Mouse (Mus musculus): Measurements from ENCODE around the gene Snd1.
A peak's percentile ranks its signal among the peaks of the same experiment; 100 is the strongest.

Snd1 gene

GRCm38 (mm10) chr6:28474839-28475238, at the start of gene Snd1:
Gene Snd1 (plus strand): TSS chr6:28475139.
- DNase-seq (ENCODE audit: low read depth in 2 of 2, low spot score in 2 of 2): no peak

DNA sequence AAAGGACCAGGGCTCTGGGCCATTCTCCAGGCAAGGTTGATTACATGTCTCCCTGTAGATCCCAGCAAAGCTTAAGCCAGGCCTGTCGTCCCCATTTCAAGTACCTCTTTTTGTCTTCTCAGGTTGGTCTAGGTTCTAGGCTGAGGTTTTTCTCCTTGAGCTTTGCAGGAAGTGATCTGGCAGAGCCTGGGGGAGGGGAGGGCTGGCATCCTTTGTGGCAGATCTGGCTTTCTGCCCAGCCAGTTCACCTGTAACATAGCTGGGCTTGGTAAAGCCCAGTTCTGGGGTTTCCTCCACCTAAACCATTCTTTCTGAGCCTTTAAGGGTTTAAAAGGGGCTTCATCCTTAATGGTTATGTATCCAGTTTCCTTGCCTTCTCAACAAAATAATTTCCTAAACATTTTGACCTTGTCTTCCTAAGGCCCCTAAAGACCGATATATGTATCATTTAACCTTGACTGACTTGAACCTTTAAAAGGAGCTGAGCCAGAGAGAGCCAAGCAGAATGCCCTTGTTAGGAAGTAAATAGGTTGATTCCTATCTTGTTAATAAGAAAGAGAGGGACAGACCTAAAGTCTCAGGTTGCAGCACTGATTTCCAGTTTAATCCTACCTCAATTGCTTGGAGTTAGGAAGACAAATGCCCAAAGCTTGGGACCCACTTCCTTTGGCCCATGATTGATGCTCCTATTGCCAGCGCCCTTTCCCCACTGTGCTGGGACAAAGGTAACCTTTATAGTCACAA, 47.7 kb upstream of the Snd1 start, which contains the start of gene Fscn3:
Gene Fscn3 (plus strand): TSS at position 694 of the 744 bp plus-strand sequence.
- DNase-seq (ENCODE audit: low read depth in 2 of 2, low spot score in 2 of 2): peak; percentile 18 to 34

GRCm38 (mm10) chr6:28428290-28428689, 46.6 kb upstream of the Snd1 start, which contains the start of gene Gcc1:
Gene Gcc1 (minus strand): TSS chr6:28428390.
- no peak for DNase-seq (ENCODE audit: low read depth in 2 of 2, low spot score in 2 of 2)

DNA sequence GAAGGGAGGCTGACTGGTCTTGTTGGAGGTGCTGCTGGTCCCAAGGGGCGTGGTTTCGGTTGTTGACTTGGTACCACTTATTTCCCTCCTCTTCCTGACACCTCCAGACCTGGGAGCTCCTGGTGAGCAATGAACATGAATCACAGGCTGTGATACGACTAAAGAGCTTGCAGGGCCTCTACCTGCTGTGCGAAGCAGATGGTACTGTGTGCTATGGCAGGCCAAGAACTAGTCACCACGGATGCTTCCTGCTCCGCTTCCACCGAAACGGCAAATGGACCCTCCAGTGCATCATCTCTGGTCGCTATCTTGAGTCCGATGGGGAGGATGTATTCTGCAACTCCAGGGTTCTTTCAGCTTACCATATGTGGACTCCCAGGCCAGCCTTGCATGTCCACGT, 45.1 kb upstream of the Snd1 start:
- no peak for DNase-seq (ENCODE audit: low read depth in 2 of 2, low spot score in 2 of 2)

- DNase-seq (ENCODE audit: low read depth in 2 of 2, low spot score in 2 of 2): no peak
Observed at GRCm38 (mm10) chr6:28430795-28431537, 44.0 kb upstream of the Snd1 start.

- no peak for DNase-seq (ENCODE audit: low read depth in 2 of 2, low spot score in 2 of 2)
Observed at GRCm38 (mm10) chr6:28431538-28431855, 43.4 kb upstream of the Snd1 start.

DNA sequence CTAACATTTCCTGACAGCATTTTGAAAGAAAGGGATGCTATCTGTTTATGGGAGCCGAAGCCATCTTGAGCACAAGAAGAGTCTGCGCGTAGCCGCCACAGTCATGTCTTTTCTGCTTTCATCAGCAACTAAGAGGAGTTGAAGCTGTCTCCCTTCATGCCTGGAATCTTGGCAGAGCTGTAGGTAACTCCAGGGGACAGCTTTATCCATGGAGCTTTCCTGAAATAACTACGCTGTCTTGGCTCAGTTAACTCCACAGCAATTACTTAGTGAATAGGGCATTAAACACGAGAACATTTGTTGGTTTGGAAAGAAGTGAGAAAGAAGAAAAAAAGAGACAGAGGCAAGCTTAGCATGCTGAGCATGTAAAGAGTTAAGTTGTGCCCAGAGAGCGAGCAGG, 27.0 kb upstream of the Snd1 start:
- no peak for DNase-seq (ENCODE audit: low read depth in 2 of 2, low spot score in 2 of 2)

GRCm38 (mm10) chr6:28449253-28449652, 25.7 kb upstream of the Snd1 start, which contains the start of gene Pax4:
Gene Pax4 (minus strand): TSS chr6:28449353.
- DNase-seq (ENCODE audit: low read depth in 2 of 2, low spot score in 2 of 2): no peak

DNA sequence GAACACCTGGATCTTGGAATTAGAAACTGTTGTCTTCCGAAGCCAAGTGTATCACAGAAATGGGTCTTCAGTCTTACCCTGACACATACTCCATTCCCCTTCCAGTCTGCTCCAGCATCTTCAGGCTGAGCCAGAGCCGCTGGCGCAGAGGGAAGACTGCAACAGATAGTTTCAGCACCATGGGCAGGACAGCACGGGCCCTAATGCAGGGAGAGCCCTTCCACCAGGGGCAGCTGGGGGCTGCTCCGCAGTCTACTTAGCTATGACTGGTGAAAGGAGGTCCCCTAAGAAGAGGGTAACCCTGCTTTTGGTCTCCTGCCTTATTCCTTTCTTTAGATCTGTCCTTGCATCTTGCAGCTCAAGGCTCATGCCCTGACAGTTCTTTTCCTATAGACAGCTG, 24.5 kb upstream of the Snd1 start:
- no peak for DNase-seq (ENCODE audit: low read depth in 2 of 2, low spot score in 2 of 2)

GRCm38 (mm10) chr6:28450977-28451376, 24.0 kb upstream of the Snd1 start:
- no peak for DNase-seq (ENCODE audit: low read depth in 2 of 2, low spot score in 2 of 2)

GRCm38 (mm10) chr6:28459221-28459668, 15.7 kb upstream of the Snd1 start:
- no peak for DNase-seq (ENCODE audit: low read depth in 2 of 2, low spot score in 2 of 2)

DNA sequence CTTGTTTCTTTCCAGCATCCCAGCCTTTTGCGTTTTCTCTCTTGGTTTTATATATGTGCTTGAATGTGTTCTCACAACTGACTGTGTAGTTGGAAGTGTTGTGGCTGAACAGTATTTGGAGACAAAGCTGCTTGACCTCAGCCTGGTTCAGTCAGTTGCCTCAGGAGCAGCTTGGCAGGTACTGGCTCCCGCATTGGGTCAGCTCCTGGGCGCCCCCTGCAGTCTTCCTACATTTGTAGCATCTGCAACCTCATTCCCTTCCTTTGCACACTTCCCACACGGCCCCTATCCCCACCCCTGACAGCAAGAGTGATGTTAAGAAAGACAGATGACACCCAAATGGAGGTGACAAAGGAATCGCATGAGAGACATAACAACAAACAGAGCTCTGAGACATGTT, 14.4 kb upstream of the Snd1 start:
- peak in 1 of 2 experiments; percentile 16 for DNase-seq (ENCODE audit: low read depth in 2 of 2, low spot score in 2 of 2)

- no peak for DNase-seq (ENCODE audit: low read depth in 2 of 2, low spot score in 2 of 2)
Observed at GRCm38 (mm10) chr6:28464630-28465029, 10.3 kb upstream of the Snd1 start.

DNA sequence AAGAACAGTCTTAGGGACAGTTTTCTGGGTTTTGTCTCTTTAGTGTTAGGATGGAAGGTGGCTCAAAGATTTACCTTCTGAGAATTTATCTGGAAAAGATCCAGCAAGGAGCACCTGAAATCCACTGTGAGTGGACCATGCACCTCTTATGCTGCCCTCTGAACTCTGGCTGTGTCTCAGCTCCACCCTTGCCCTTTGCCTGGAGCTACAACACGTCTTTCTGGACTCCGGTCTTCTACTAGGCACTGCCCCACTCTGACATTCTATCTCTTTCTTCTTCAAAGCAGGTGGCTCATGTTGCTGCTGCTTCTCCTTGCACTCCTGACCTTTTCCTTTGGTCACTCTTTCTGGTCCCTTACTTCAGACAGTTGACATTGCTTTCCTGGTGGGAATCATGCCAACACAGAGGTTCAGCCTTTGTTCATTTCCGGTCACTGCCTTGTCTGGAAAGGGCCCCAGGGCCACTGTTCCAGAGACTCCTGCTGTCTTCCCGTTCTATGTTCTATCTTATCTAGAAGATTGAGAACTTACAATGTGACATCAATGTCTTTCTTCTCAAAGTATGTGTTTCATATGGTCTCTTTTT, 4.8 kb upstream of the Snd1 start:
- no peak for DNase-seq (ENCODE audit: low read depth in 2 of 2, low spot score in 2 of 2)

DNA sequence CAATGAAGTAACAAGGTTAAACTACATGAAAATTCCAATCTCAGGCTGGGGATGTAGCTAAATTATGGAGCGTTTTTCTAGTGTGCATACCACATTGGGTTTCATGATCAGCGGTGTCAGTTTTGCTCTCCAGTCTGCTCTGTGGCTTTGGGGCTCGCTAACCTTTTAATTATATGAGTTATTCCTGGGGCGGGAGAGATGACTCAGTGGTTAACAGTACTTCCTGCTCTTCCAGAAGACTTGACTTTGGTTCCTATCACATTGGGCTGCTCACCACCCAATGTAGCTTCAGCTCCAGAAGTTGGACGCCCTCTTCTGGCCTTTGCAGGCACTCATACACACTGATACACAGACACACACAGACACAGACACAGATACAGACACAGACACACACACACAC, 4.3 kb upstream of the Snd1 start:
- no peak for DNase-seq (ENCODE audit: low read depth in 2 of 2, low spot score in 2 of 2)

GRCm38 (mm10) chr6:28471284-28472035, 3.5 kb upstream of the Snd1 start:
- DNase-seq (ENCODE audit: low read depth in 2 of 2, low spot score in 2 of 2): no peak

- no peak for DNase-seq (ENCODE audit: low read depth in 2 of 2, low spot score in 2 of 2)
Observed at GRCm38 (mm10) chr6:28474211-28474610, 728 bp upstream of the Snd1 start.

GRCm38 (mm10) chr6:28479865-28480751, 5.2 kb downstream of the Snd1 start:
- peak; percentile 95 to 97 for DNase-seq (ENCODE audit: low read depth in 2 of 2, low spot score in 2 of 2)

GRCm38 (mm10) chr6:28480752-28481492, 6.0 kb downstream of the Snd1 start:
- DNase-seq (ENCODE audit: low read depth in 2 of 2, low spot score in 2 of 2): peak in 1 of 2 experiments; percentile 6
